Mouse (Mus musculus) splenic B cell, adult 2 months (primary cell): ENCODE measurements around the gene Lctl.

Source experiments
- DNase-seq: peaks from one replicate; pipeline ENCODE4 v3.0.0-alpha.2; 2011; ENCODE audit warnings: low read depth, low spot score
- H3K27me3 ChIP-seq: 2 replicates; pipeline ENCODE4 v1.6.1; 2012; ENCODE audit warnings: mild to moderate bottlenecking, low read length, moderate library complexity, mixed read lengths; ENCODE audit not compliant: control insufficient read depth, poor library complexity, insufficient read depth, severe bottlenecking
- H3K36me3 ChIP-seq: 2 replicates; pipeline ENCODE4 v1.6.1; 2012; ENCODE audit warnings: mild to moderate bottlenecking, low read length, moderate library complexity, mixed read lengths; ENCODE audit not compliant: control insufficient read depth, poor library complexity, insufficient read depth, severe bottlenecking

Lctl gene

GRCm38 (mm10) chr9:64116876-64117275, at the start of gene Lctl:
Gene Lctl, plus strand, starts transcription at chr9:64117147.
- no peaks in the 10 kb centered on the region for H3K27me3 ChIP-seq
- no peak for DNase-seq

GRCm38 (mm10) chr9:64067787-64068186, 49.2 kb upstream of the Lctl start:
- no peak for DNase-seq
- H3K36me3 ChIP-seq: no peaks in the 10 kb centered on the region
- no peaks in the 10 kb centered on the region for H3K27me3 ChIP-seq

More at GRCm38 (mm10) chr9:64116876-64117275, at the start of gene Lctl:
- no peaks in the 10 kb centered on the region for H3K36me3 ChIP-seq

GRCm38 (mm10) chr9:64068571-64068970, 48.4 kb upstream of the Lctl start:
- Histone ChIP-seq H3K36me3 (no peaks in the 10 kb centered on the region), H3K27me3 (no peaks in the 10 kb centered on the region)
- no peak for DNase-seq

- Histone ChIP-seq H3K27me3 (no peaks in the 10 kb centered on the region), H3K36me3 (no peaks in the 10 kb centered on the region)
- no peak for DNase-seq
Observed at GRCm38 (mm10) chr9:64069131-64069530, 47.8 kb upstream of the Lctl start.

GRCm38 (mm10) chr9:64070674-64071073, 46.3 kb upstream of the Lctl start:
- no peaks in the 10 kb centered on the region for H3K36me3 ChIP-seq
- no peak for DNase-seq

GRCm38 (mm10) chr9:64074831-64075230, 42.1 kb upstream of the Lctl start:
- no peaks in the 10 kb centered on the region for H3K27me3 ChIP-seq
- H3K36me3 ChIP-seq: no peaks in the 10 kb centered on the region
- no peak for DNase-seq

More at GRCm38 (mm10) chr9:64070674-64071073, 46.3 kb upstream of the Lctl start:
- H3K27me3 ChIP-seq: no peaks in the 10 kb centered on the region

- Histone ChIP-seq H3K36me3 (no peaks in the 10 kb centered on the region), H3K27me3 (no peaks in the 10 kb centered on the region)
- DNase-seq: no peak
Observed at GRCm38 (mm10) chr9:64076412-64076811, 40.5 kb upstream of the Lctl start.

- DNase-seq: no peak
- no peaks in the 10 kb centered on the region for H3K27me3 ChIP-seq
- H3K36me3 ChIP-seq: no peaks in the 10 kb centered on the region
Observed at GRCm38 (mm10) chr9:64078386-64078792, 38.6 kb upstream of the Lctl start.

- DNase-seq: no peak
- Histone ChIP-seq H3K27me3 (no peaks in the 10 kb centered on the region), H3K36me3 (no peaks in the 10 kb centered on the region)
Observed at GRCm38 (mm10) chr9:64079922-64080321, 37.0 kb upstream of the Lctl start.

- Histone ChIP-seq H3K27me3 (no peaks in the 10 kb centered on the region), H3K36me3 (no peaks in the 10 kb centered on the region)
- DNase-seq: no peak
Observed at GRCm38 (mm10) chr9:64084231-64084630, 32.7 kb upstream of the Lctl start.

GRCm38 (mm10) chr9:64084661-64085399, 32.1 kb upstream of the Lctl start:
- no peaks in the 10 kb centered on the region for H3K27me3 ChIP-seq
- no peak for DNase-seq
- H3K36me3 ChIP-seq: no peaks in the 10 kb centered on the region

- no peaks in the 10 kb centered on the region for H3K36me3 ChIP-seq
- no peak for DNase-seq
- no peaks in the 10 kb centered on the region for H3K27me3 ChIP-seq
Observed at GRCm38 (mm10) chr9:64085976-64086375, 31.0 kb upstream of the Lctl start.

GRCm38 (mm10) chr9:64086543-64086942, 30.4 kb upstream of the Lctl start:
- H3K27me3 ChIP-seq: no peaks in the 10 kb centered on the region
- H3K36me3 ChIP-seq: no peaks in the 10 kb centered on the region
- DNase-seq: peak; percentile 31

GRCm38 (mm10) chr9:64087461-64088235, 29.3 kb upstream of the Lctl start:
- no peaks in the 10 kb centered on the region for H3K27me3 ChIP-seq
- H3K36me3 ChIP-seq: no peaks in the 10 kb centered on the region
- peak; percentile 80 for DNase-seq

GRCm38 (mm10) chr9:64088346-64088745, 28.6 kb upstream of the Lctl start:
- Histone ChIP-seq H3K36me3 (no peaks in the 10 kb centered on the region), H3K27me3 (no peaks in the 10 kb centered on the region)
- DNase-seq: no peak
